Mouse (Mus musculus) embryonic fibroblast, embryonic 13.5 days (primary cell): ENCODE results near the gene Gm49368. TPM values are rescaled to one million over a fixed set of nuclear protein-coding genes. Genes with fewer than 3 reads are reported as not detected.
"Not testable (repeated sequence)": the region's sequence is repeated elsewhere in the genome, so short reads cannot be mapped to it uniquely, and the experiment has no call there.

Experiments
- H3K27ac ChIP-seq: 2 replicates; pipeline ENCODE4 v1.5.1; 2012; ENCODE audit warnings: low read length, control low read depth, inconsistent platforms; ENCODE audit not compliant: insufficient read depth
- H3K4me1 ChIP-seq: 2 replicates; pipeline ENCODE4 v1.6.1; 2011; ENCODE audit warnings: low read length; ENCODE audit not compliant: control insufficient read depth, insufficient read depth
- H3K4me3 ChIP-seq: 2 replicates; pipeline ENCODE4 v1.5.1; 2011; ENCODE audit warnings: mild to moderate bottlenecking, control low read depth, low read length; ENCODE audit not compliant: insufficient read depth
- CTCF ChIP-seq: IDR thresholded peaks from 2 replicates; pipeline ENCODE4 v1.5.1; 2011; ENCODE audit warnings: mild to moderate bottlenecking, control low read depth, low read length, moderate library complexity, borderline replicate concordance; ENCODE audit not compliant: insufficient read depth
- POLR2A ChIP-seq: IDR thresholded peaks from 2 replicates; pipeline ENCODE4 v1.6.1; 2011; ENCODE audit warnings: low read depth, mild to moderate bottlenecking, control low read depth, low read length, moderate library complexity
- polyA plus RNA-seq: library from polyadenylated mRNA; stranded (reverse); fragments of >200 nt; gene quantifications from 2 replicates; pipeline ENCODE4 v1.2.4, GENCODE M21; 2011; ENCODE audit warnings: low read depth; ENCODE audit not compliant: missing spikeins, insufficient read length

The Gm49368 gene
- polyA plus RNA-seq, result 0.11 TPM in 1 of 2 replicates, not detected in the other

GRCm38 (mm10) chr7:128062456-128062855, at the start of gene Gm49368, which contains the start of gene Itgam:
Gene Gm49368 (plus strand): TSS chr7:128062683.
Gene Itgam (plus strand): TSS chr7:128062640.
- no peak for TF ChIP-seq POLR2A
- Histone ChIP-seq H3K27ac (no peak within 1 kb of the TSS), H3K4me1 (no peaks in the 10 kb centered on the region), H3K4me3 (no peak within 1 kb of the TSS)

- Histone ChIP-seq H3K27ac (no peak overlapping the region), H3K4me3 (no peak overlapping the region), H3K4me1 (peaks cover 7% of the 10 kb centered on the region; the same call in 1 of the 2 replicates)
- no peak for TF ChIP-seq POLR2A
- TF ChIP-seq CTCF, result no peak
Measured at GRCm38 (mm10) chr7:128013116-128013515, 49.4 kb upstream of the Gm49368 start.

GRCm38 (mm10) chr7:128016134-128016533, 46.3 kb upstream of the Gm49368 start:
- H3K4me3 ChIP-seq, H3K4me1 ChIP-seq: not testable (repeated sequence)
- H3K27ac ChIP-seq, result peak overlapping the region; percentile 41; the same call in 1 of the 2 replicates

GRCm38 (mm10) chr7:128016650-128017049, 45.8 kb upstream of the Gm49368 start:
- TF ChIP-seq CTCF, result no peak
- TF ChIP-seq POLR2A, result no peak
- H3K4me3 ChIP-seq, result no peak overlapping the region
- H3K4me1 ChIP-seq, result peaks cover 7% of the 10 kb centered on the region; the same call in 1 of the 2 replicates
- no peak overlapping the region for H3K27ac ChIP-seq

- H3K27ac ChIP-seq, result no peak overlapping the region
- H3K4me1 ChIP-seq, result peaks cover 7% of the 10 kb centered on the region; the same call in 1 of the 2 replicates
- no peak for TF ChIP-seq POLR2A
- no peak for TF ChIP-seq CTCF
- no peak overlapping the region for H3K4me3 ChIP-seq
Measured at GRCm38 (mm10) chr7:128018275-128018674, 44.2 kb upstream of the Gm49368 start.

GRCm38 (mm10) chr7:128019187-128019586, 43.3 kb upstream of the Gm49368 start:
- H3K27ac ChIP-seq, result no peak overlapping the region
- peaks cover 7% of the 10 kb centered on the region; the same call in 1 of the 2 replicates for H3K4me1 ChIP-seq
- H3K4me3 ChIP-seq, result no peak overlapping the region
- TF ChIP-seq CTCF (no peak), POLR2A (no peak)

- H3K27ac ChIP-seq, result peak overlapping the region; percentile 63
- H3K4me1 ChIP-seq, result peaks cover 6% of the 10 kb centered on the region; the same call in 1 of the 2 replicates
- no peak overlapping the region for H3K4me3 ChIP-seq
- TF ChIP-seq POLR2A, result no peak
- no peak for TF ChIP-seq CTCF
Measured at GRCm38 (mm10) chr7:128022974-128023373, 39.5 kb upstream of the Gm49368 start.

- Histone ChIP-seq H3K4me3 (no peak overlapping the region), H3K27ac (peak overlapping the region; percentile 88), H3K4me1 (peaks cover 6% of the 10 kb centered on the region; the same call in 1 of the 2 replicates)
- TF ChIP-seq POLR2A, result no peak
- TF ChIP-seq CTCF, result no peak
Measured at GRCm38 (mm10) chr7:128023565-128023964, 38.9 kb upstream of the Gm49368 start.

- H3K27ac ChIP-seq, result peak overlapping the region; percentile 88
- TF ChIP-seq CTCF (no peak), POLR2A (no peak)
- peaks cover 6% of the 10 kb centered on the region; the same call in 1 of the 2 replicates for H3K4me1 ChIP-seq
- no peak overlapping the region for H3K4me3 ChIP-seq
Measured at GRCm38 (mm10) chr7:128024364-128024763, 38.1 kb upstream of the Gm49368 start.

GRCm38 (mm10) chr7:128024932-128025331, 37.6 kb upstream of the Gm49368 start:
- H3K27ac ChIP-seq, result peak overlapping the region; percentile 91
- H3K4me1 ChIP-seq, result peaks cover 6% of the 10 kb centered on the region; the same call in 1 of the 2 replicates
- no peak overlapping the region for H3K4me3 ChIP-seq
- TF ChIP-seq CTCF (no peak), POLR2A (no peak)

GRCm38 (mm10) chr7:128025381-128025780, 37.1 kb upstream of the Gm49368 start:
- Histone ChIP-seq H3K4me3 (no peak overlapping the region), H3K27ac (peak overlapping the region; percentile 91), H3K4me1 (peaks cover 6% of the 10 kb centered on the region; the same call in 1 of the 2 replicates)
- TF ChIP-seq POLR2A (no peak), CTCF (no peak)
